Mouse (Mus musculus): ENCODE results near the gene Trim21.

DNA sequence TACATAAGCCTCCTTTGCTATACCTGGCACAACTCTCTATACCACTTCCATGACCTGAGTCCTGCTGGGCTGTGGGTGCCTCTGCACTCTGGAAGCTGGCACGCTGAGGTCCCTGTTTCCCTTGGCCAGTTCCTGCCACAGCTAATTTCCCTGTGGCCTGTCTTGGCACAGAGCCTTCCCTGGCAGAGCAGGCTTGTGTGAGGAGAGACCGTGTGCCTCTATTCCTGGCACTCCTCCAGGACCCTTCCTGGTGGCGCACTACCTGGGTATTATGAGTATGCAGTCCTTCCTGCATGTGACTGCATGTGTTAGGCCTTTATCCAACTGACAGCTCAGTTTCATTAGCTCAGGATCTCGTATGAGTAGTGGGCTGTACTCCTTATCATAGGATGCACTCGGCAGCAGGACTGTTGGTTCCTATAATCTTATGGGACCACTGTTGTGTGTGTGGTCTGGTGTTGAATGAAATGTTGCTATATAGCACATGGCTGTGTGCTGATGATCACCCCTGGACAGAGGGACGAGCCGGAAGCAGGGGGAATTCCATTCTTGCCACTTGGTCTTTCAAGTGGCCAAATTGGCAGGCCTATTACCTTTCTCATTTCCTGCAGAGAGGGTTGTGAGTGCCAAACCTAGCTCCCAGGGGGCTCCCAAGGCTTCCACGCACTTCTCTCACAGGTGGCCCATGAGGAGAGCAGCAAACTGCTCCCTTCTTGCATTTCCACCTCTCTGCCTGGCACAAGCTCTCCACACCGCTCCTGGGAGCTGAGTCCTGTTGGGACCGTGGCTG, 48.8 kb downstream of the Trim21 start:
- TF ChIP-seq CTCF (IDR thresholded peaks at IDR 0.05; ENCODE audit: low read depth, low read length) = no peak
- TF ChIP-seq EP300 (IDR thresholded peaks at IDR 0.05; ENCODE audit: insufficient read depth, low read depth, low read length) = no peak
